Mouse (Mus musculus) limb, embryonic 14.5 days (tissue): ENCODE measurements around the gene Gm45623. TPM values are rescaled to one million over a fixed set of nuclear protein-coding genes. Genes with fewer than 3 reads are reported as not detected.

Source experiments
- ATAC-seq: fragments of 200-750 bp; cut with Nextera tagmentation; 2 replicates; pipeline ENCODE4 v1.8.0; 2017; ENCODE audit warnings: low read depth, moderate number of reproducible peaks, moderate TSS enrichment; ENCODE audit not compliant: low FRiP score
- DNase-seq: peaks from one replicate; pipeline ENCODE4 v3.0.0-alpha.2; 2015; ENCODE audit warnings: low spot score
- H3K27ac ChIP-seq: fragments of 300-500 bp; sonication (generic); replicated peaks from 2 replicates; pipeline ENCODE4 v1.5.1; 2014; ENCODE audit warnings: low read depth, mild to moderate bottlenecking, low read length, moderate library complexity, mixed read lengths
- H3K27me3 ChIP-seq: fragments of 300-500 bp; sonication (generic); 2 replicates; pipeline ENCODE4 v1.6.1; 2014; ENCODE audit warnings: low read length, mixed read lengths; ENCODE audit not compliant: control insufficient read depth, insufficient read depth
- H3K36me3 ChIP-seq: fragments of 300-500 bp; sonication (generic); 2 replicates; pipeline ENCODE4 v1.6.1; 2014; ENCODE audit warnings: mild to moderate bottlenecking, low read length, moderate library complexity, mixed read lengths; ENCODE audit not compliant: control insufficient read depth, insufficient read depth
- H3K4me1 ChIP-seq: fragments of 300-500 bp; sonication (generic); 2 replicates; pipeline ENCODE4 v1.6.1; 2014; ENCODE audit warnings: antibody characterized with exemption, low read length, mixed read lengths; ENCODE audit not compliant: control insufficient read depth, insufficient read depth
- H3K4me2 ChIP-seq: fragments of 300-500 bp; sonication (generic); replicated peaks from 2 replicates; pipeline ENCODE4 v1.6.1; 2014; ENCODE audit warnings: low read depth, mild to moderate bottlenecking, low read length, moderate library complexity; ENCODE audit not compliant: severe bottlenecking
- H3K4me3 ChIP-seq: fragments of 300-500 bp; sonication (generic); replicated peaks from 2 replicates; pipeline ENCODE4 v1.5.1; 2014; ENCODE audit warnings: low read length
- H3K9ac ChIP-seq: fragments of 300-500 bp; sonication (generic); 2 replicates; pipeline ENCODE4 v1.6.1; 2014; ENCODE audit warnings: mild to moderate bottlenecking, low read depth, low read length, moderate library complexity; ENCODE audit not compliant: severe bottlenecking
- H3K9me3 ChIP-seq: fragments of 300-500 bp; sonication (generic); 2 replicates; pipeline ENCODE4 v1.6.1; 2016; ENCODE audit warnings: low read length; ENCODE audit not compliant: control insufficient read depth
- POLR2A ChIP-seq: fragments of 200-500 bp; IDR thresholded peaks from 2 replicates; pipeline ENCODE4 v1.8.0; 2012; ENCODE audit warnings: inconsistent platforms, mild to moderate bottlenecking, moderate library complexity, borderline replicate concordance; ENCODE audit not compliant: insufficient read depth, insufficient read length; ENCODE audit errors: extremely low read depth
- WGBS: fragments of 180-500 bp; shearing (Covaris S2); extraction: QIAGEN DNeasy Blood & Tissue Kit; methylation state at CpG from one replicate; pipeline ENCODE4 v1.1.7; 2014; 5-methylcytosine and 5-hydroxymethylcytosine counted together
- polyA plus RNA-seq, 2 experiments: library from polyadenylated mRNA; depleted of rRNA in 1 of 2; stranded (reverse) in 1 of 2; unstranded in 1 of 2; fragments of >200 nt; fragmentation: Nextera tagmentation in 1 of 2; extraction: Ambion mirVana in 1 of 2; gene quantifications; 2 replicates each; pipeline versions ENCODE4 v1.2.1 to v1.2.3; 2012 to 2014

Gene Gm45623
- polyA plus RNA-seq, 2 experiments, result 0.69 to 1.0 TPM

DNA sequence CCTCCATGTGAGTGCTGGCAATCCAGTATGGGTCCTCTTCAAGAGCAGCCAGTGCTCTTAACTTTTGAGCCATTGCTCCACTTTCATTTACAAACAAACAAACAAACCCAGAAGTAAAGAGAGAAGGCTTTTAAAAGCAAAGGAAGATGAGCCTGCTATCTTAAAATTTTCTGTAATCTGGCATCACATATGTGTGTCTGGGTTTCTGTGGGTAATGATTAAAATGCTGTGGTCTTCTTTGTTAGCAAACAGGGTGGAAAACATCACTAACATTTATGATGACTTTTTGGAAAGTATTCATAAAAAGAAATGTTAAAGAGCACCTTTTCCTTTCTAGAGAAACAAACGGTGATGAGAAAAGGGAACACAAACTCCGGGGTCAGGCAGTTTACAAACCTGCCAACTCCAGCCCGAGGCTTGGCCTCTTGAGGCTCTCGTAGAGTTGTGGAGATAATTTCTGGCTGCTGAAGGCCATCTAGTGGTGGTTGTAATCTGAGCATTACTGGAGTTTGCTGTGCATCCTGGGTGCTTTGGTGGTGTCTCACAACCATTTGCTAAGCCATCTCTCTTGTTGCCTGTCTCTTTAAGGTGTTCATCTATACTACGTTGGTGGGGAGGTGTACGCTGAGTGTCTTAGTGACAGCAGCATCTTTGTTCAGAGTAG lies 18.3 kb downstream of the Gm45623 start:
- ATAC-seq (no peak), DNase-seq (peak; percentile 42)
- WGBS, result 62% methylated on average over 6 of the region's 6 CpGs
- TF ChIP-seq POLR2A, result no peak
- H3K36me3 ChIP-seq, result peaks cover 87% of the 10 kb centered on the region
- H3K27ac ChIP-seq, result no peak overlapping the region
- no peak overlapping the region for H3K4me3 ChIP-seq
- no peak overlapping the region for H3K4me2 ChIP-seq
- H3K9ac ChIP-seq, result no peak overlapping the region
- H3K9me3 ChIP-seq, result no peaks in the 10 kb centered on the region
- H3K4me1 ChIP-seq, result no peaks in the 10 kb centered on the region
- H3K27me3 ChIP-seq, result no peaks in the 10 kb centered on the region

DNA sequence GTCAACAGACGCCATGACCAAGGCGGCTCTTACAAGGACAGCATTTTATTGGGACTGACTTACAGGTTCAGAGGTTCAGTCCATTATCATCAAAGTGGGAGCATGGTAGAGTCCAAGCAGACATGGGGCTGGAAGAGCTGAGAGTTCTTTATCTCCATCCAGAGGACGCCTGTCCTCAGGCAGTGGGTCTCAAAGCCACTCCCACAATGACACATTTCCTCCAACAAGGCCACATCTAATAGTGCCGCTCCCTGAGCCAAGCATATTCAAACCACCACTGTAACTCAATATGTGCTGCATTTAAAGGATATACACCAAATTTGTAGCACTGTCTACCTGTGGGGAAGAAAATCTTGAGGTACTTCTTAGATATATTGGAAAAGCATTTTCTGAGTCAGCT lies 19.0 kb downstream of the Gm45623 start:
- H3K27me3 ChIP-seq, result no peaks in the 10 kb centered on the region
- ATAC-seq, result no peak
- TF ChIP-seq POLR2A, result no peak
- H3K4me2 ChIP-seq, result no peak overlapping the region
- 85% methylated on average over 4 of the region's 4 CpGs for WGBS
- peaks cover 88% of the 10 kb centered on the region for H3K36me3 ChIP-seq
- H3K27ac ChIP-seq, result no peak overlapping the region
- H3K4me3 ChIP-seq, result no peak overlapping the region
- no peaks in the 10 kb centered on the region for H3K9me3 ChIP-seq
- H3K9ac ChIP-seq, result no peak overlapping the region
- no peaks in the 10 kb centered on the region for H3K4me1 ChIP-seq
- no peak for DNase-seq

DNA sequence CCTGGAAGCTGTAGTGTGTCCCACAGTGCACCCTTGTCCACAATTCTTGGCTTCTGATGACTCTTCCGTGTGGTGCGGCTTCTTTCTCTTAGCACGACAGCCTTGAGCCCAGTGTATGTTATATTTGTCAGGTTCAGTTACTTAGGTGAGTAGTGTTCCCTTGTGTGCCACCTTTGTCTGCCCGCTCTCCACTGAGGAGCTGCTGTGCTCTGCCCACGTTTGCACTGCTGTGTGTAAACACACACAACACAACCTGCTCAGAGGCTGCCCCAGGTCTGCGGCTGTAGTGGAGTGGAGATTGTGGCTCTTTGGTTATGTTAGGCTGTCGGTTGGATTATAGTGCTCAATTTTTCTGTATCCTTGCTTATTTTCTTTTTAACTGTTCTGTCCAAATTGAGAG lies 24.6 kb downstream of the Gm45623 start:
- Histone ChIP-seq H3K4me1 (no peaks in the 10 kb centered on the region), H3K27ac (no peak overlapping the region), H3K9me3 (no peaks in the 10 kb centered on the region), H3K4me3 (no peak overlapping the region), H3K9ac (no peak overlapping the region), H3K36me3 (peaks cover 95% of the 10 kb centered on the region), H3K27me3 (no peaks in the 10 kb centered on the region), H3K4me2 (no peak overlapping the region)
- no peak for TF ChIP-seq POLR2A
- ATAC-seq (no peak), DNase-seq (no peak)
- 93% methylated on average over 7 of the region's 7 CpGs for WGBS

DNA sequence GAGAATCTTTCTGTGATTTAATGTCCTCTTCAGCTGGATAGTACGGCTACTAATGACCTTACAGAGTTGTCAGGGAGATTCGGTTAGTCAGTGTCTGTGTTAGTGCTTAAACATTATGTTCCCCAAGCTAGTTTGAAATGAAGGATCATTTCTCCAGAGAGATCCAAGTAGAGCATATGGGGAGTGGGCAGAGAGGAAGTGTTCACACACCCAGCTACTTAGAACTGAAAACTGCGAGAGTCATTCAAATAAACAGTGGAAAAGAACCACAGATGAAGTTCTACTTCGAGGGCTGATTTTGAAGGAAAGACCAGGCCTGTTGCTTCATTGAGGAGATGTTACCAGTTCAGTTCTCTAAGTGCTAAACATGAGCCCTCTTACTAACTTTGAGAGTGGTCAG lies 27.1 kb downstream of the Gm45623 start:
- H3K9me3 ChIP-seq, result no peaks in the 10 kb centered on the region
- H3K4me2 ChIP-seq, result no peak overlapping the region
- DNase-seq (no peak), ATAC-seq (no peak)
- H3K27me3 ChIP-seq, result no peaks in the 10 kb centered on the region
- H3K9ac ChIP-seq, result no peak overlapping the region
- no peak overlapping the region for H3K4me3 ChIP-seq
- WGBS, result 89% methylated on average over 4 of the region's 4 CpGs
- peaks cover 87% of the 10 kb centered on the region for H3K36me3 ChIP-seq
- H3K4me1 ChIP-seq, result no peaks in the 10 kb centered on the region
- no peak for TF ChIP-seq POLR2A
- no peak overlapping the region for H3K27ac ChIP-seq

DNA sequence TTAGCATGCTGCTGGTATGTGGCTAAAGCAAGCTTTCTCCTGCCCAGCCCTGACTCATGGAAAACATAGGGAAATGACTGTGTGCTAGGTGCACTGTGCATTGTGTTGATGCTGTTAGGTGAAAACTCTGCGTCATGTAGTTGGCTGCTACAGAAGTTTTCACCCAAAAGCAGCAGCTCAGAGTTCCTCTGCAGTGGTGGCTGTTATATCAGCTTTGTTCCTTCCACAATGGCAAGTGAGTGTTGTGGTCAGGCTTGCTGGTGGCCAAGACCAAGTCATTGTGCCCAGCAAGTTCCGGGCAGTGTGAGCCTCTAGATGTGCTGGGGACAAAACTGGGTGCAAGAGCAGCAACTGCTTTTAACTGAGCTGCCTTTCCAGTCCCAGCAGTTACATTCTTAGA lies 41.4 kb downstream of the Gm45623 start:
- no peak for DNase-seq
- no peak overlapping the region for H3K4me3 ChIP-seq
- WGBS, result 96% methylated on average over 2 of the region's 2 CpGs
- no peaks in the 10 kb centered on the region for H3K9me3 ChIP-seq
- no peaks in the 10 kb centered on the region for H3K27me3 ChIP-seq
- no peak overlapping the region for H3K9ac ChIP-seq
- H3K4me1 ChIP-seq, result peaks cover 10% of the 10 kb centered on the region; the same call in 1 of the 2 replicates
- H3K36me3 ChIP-seq, result peaks cover 7% of the 10 kb centered on the region; the same call in 1 of the 2 replicates
- H3K27ac ChIP-seq, result no peak overlapping the region
- no peak for ATAC-seq
- no peak for TF ChIP-seq POLR2A
- H3K4me2 ChIP-seq, result no peak overlapping the region
